Mouse (Mus musculus) kidney, adult 2 months (tissue): ENCODE results near the gene Gm16253. TPM values are rescaled to one million over a fixed set of nuclear protein-coding genes. Genes with fewer than 3 reads are reported as not detected.

Source experiments
- DNase-seq: peaks from one replicate; pipeline ENCODE4 v3.0.0; 2021
- H3K27ac ChIP-seq: fragments of 200-500 bp; 2 replicates; pipeline ENCODE4 v1.5.1; 2012; ENCODE audit warnings: low read depth, low read length, control low read depth, inconsistent platforms; ENCODE audit not compliant: insufficient read depth
- H3K27me3 ChIP-seq: fragments of 200-500 bp; replicated peaks from 2 replicates; pipeline ENCODE4 v1.6.1; 2012; ENCODE audit warnings: mild to moderate bottlenecking, moderate library complexity, low read length, inconsistent platforms; ENCODE audit not compliant: control insufficient read depth, insufficient read depth
- H3K36me3 ChIP-seq: fragments of 200-500 bp; 2 replicates; pipeline ENCODE4 v1.6.1; 2012; ENCODE audit warnings: mild to moderate bottlenecking, moderate library complexity, low read length, inconsistent platforms; ENCODE audit not compliant: control insufficient read depth, insufficient read depth
- H3K4me1 ChIP-seq: fragments of 200-500 bp; 2 replicates; pipeline ENCODE4 v1.6.1; 2011; ENCODE audit warnings: low read length; ENCODE audit not compliant: control insufficient read depth, insufficient read depth
- H3K4me3 ChIP-seq: fragments of 200-500 bp; 2 replicates; pipeline ENCODE4 v1.5.1; 2011; ENCODE audit warnings: mild to moderate bottlenecking, low read depth, low read length, control low read depth; ENCODE audit not compliant: insufficient read depth
- CTCF ChIP-seq: fragments of 200-500 bp; conservative IDR thresholded peaks from 2 replicates; pipeline ENCODE4 v1.5.1; 2011; ENCODE audit warnings: low read depth, mild to moderate bottlenecking, control low read depth, low read length, moderate library complexity, mixed read lengths; ENCODE audit not compliant: insufficient read depth, insufficient read length
- POLR2A ChIP-seq: fragments of 200-500 bp; IDR thresholded peaks from one replicate; pipeline ENCODE4 v1.6.1; 2011; ENCODE audit warnings: low read depth, low read length, control low read depth
- WGBS: fragments of 180-500 bp; shearing (Covaris S2); methylation state at CpG from one replicate; pipeline ENCODE4 v1.1.7; 2018; 5-methylcytosine and 5-hydroxymethylcytosine counted together
- polyA plus RNA-seq: library from polyadenylated mRNA; depleted of rRNA; stranded (reverse); fragments of >200 nt; gene quantifications from 2 replicates; pipeline ENCODE4 v1.2.3, GENCODE M21; 2012

Gene Gm16253
- polyA plus RNA-seq, 1 experiment = not detected

DNA sequence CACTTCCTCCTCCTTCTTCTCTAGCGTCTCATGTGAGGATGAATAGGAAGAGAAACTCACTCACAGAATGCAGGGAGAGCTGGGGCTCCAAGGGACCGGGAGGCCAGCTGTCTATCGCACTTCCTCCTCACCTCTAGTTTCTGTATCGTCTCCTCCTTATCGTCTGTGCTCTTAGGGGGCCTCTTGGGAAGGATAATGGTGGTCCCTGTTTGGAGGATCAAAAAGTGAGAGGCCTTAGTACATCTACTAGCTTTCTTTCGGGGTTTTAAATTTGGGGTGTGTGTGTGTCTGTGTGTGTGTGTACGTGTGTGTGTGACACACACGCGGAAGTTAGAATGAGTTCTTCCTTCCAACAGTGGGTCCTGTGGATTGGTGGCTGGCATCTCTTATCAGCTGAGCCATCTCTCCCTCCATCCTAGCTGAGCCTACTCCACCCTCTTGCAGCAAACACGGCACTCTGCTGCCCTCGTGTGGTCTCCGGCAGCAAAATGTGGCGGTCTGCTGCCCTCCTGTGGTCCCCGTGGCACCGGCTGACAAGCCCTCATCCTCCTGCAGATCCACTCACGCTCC is 3.2 kb downstream of the Gm16253 start:
- Histone ChIP-seq H3K27ac (peak overlapping the region; percentile 65), H3K36me3 (no peaks in the 10 kb centered on the region), H3K27me3 (no peaks in the 10 kb centered on the region), H3K4me1 (peaks cover 28% of the 10 kb centered on the region), H3K4me3 (peak overlapping the region; percentile 11; the same call in 1 of the 2 replicates)
- peak; percentile 100; the same call in 1 of the 2 replicates for TF ChIP-seq CTCF
- TF ChIP-seq POLR2A = no peak
- peak; percentile 92 for DNase-seq
- WGBS = 13% methylated on average over 16 of the region's 16 CpGs

DNA sequence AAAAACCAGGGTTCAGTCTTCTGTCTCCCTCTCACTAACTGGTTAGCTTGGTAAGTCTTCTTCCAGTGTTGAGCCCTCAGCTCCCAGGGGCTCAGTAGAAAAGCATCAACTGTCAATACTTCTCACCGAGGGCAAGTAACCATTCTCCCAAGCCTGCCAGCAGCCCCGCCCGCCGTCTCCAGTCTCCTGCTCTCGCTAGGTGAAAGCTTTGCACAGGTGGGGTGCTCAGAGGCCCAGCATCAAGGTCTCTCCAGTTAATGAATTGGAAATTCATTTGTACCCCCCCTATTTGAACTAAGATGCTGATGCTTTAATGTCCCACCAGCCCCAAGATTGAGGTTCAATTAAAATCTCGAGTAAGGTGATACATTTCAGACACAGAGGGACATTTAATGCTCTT is 4.4 kb downstream of the Gm16253 start:
- peaks cover 16% of the 10 kb centered on the region for H3K4me1 ChIP-seq
- WGBS = 75% methylated on average over 6 of the region's 6 CpGs
- DNase-seq = no peak
- H3K36me3 ChIP-seq = no peaks in the 10 kb centered on the region
- no peak for TF ChIP-seq POLR2A
- no peak for TF ChIP-seq CTCF
- no peaks in the 10 kb centered on the region for H3K27me3 ChIP-seq
- no peak overlapping the region for H3K27ac ChIP-seq
- no peak overlapping the region for H3K4me3 ChIP-seq

DNA sequence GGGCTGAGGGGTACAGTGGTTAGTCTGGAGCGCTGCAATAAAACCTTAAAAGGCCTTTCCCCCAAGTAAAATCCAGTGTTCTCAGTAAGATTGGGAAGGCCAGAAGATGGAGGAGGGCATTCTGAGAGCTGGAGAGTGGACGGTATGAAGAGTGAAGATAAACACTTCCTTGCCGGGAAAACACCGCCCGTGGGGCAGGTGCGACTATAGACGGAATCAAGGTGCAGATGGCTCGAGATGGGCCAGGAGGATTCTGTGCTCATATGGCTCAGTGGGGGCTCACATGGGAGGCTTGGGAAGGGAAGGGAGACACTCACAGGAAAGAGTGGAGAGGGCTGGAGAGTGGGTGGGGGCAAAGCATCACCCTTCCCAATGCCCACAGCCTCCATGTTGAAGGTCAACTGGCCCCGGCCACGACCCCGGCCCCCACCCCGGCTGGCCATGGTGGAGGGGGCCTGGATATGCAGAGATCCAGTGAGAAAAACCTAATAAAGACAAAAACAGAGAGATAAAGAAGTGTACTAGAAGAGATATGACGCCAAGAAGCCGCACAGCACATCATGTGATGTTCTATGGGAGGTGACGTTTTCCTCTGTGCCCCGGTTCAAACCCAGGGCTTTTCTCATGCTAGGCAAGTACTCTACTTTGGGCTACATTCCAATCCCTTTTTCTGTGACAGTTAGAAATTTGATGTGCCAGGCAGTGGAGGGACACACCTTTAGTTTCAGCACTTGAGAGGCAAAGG is 5.2 kb downstream of the Gm16253 start:
- no peaks in the 10 kb centered on the region for H3K36me3 ChIP-seq
- no peaks in the 10 kb centered on the region for H3K27me3 ChIP-seq
- 91% methylated on average over 16 of the region's 16 CpGs for WGBS
- H3K4me3 ChIP-seq = no peak overlapping the region
- no peak for DNase-seq
- no peak overlapping the region for H3K27ac ChIP-seq
- peaks cover 9% of the 10 kb centered on the region for H3K4me1 ChIP-seq
- TF ChIP-seq POLR2A (no peak), CTCF (no peak)

DNA sequence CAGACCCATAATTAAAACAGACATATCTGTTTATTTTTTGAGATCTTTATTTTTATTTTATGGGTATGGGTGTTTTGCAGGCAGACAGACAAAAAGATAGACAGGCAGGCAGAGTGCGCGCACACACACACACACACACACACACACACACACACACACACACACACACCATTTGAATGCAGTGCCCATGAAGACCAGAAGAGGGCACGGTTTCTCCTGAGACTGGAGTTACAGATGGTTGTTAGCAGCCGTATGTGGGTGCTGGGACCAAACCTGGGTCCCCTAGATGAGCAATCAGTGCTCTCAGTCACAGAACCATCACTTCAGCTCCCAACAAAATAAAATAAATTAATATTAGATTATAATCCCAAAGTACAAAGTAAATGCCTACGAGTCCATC is 6.6 kb downstream of the Gm16253 start:
- Histone ChIP-seq H3K4me1 (no peaks in the 10 kb centered on the region), H3K4me3 (no peak overlapping the region), H3K36me3 (no peaks in the 10 kb centered on the region), H3K27ac (no peak overlapping the region), H3K27me3 (no peaks in the 10 kb centered on the region)
- TF ChIP-seq CTCF (no peak), POLR2A (no peak)
- 96% methylated on average over 5 of the region's 5 CpGs for WGBS
- DNase-seq = no peak

DNA sequence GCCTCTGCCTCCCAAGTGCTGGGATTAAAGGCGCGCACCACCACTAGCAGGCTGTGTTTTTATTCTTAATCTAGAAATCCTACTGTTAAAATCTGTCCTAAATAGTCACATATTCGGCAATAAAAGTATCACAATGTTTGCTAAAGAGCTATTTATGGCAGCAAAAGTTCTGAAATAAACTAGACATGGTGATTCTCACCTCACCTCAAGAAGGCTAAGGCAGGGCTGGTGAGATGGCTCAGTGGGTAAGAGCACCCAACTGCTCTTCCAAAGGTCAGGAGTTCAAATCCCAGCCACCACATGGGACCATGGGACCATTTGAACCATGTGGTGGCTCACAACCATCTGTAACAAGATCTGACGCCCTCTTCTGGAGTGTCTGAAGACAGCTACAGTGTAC is 13.9 kb downstream of the Gm16253 start:
- WGBS = 89% methylated on average over 4 of the region's 4 CpGs
- TF ChIP-seq POLR2A (no peak), CTCF (no peak)
- no peak overlapping the region for H3K4me3 ChIP-seq
- 0 out of 2 replicates have a peak, but pooled peaks cover 2% of the 10 kb centered on the region for H3K4me1 ChIP-seq
- no peaks in the 10 kb centered on the region for H3K27me3 ChIP-seq
- H3K36me3 ChIP-seq = no peaks in the 10 kb centered on the region
- no peak overlapping the region for H3K27ac ChIP-seq
- DNase-seq = no peak

DNA sequence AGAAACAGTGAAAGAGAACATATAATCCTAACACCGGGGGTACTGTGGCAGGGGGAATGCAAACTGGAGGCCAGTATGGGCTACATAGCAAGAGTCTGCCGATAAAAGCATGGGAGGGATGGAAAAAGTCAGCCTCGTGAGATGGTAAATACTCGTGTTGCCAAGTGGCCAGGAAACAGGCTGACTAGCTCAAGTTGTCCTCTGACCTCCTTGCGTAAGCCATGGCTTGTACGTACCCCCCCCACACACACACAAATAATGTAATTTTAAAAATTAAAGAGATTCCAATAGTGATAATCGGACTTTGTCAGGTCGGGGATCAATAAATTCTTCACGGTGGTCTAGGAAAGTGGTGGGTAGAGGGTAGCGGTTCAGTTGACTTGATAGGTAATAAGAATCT is 16.6 kb downstream of the Gm16253 start:
- peak; percentile 64 for DNase-seq
- 2% methylated on average over 10 of the region's 10 CpGs for WGBS
- 0 out of 2 replicates have a peak, but pooled peaks cover 2% of the 10 kb centered on the region for H3K4me1 ChIP-seq
- peak overlapping the region; percentile 87 for H3K27ac ChIP-seq
- no peaks in the 10 kb centered on the region for H3K36me3 ChIP-seq
- H3K4me3 ChIP-seq = peak overlapping the region; percentile 91
- 0 out of 2 replicates have a peak, but pooled peaks cover 1% of the 10 kb centered on the region for H3K27me3 ChIP-seq
- TF ChIP-seq POLR2A = no peak
- TF ChIP-seq CTCF = no peak
